24 mouse cellular contexts compared by ENCODE assay signal in the genomic region with DNA sequence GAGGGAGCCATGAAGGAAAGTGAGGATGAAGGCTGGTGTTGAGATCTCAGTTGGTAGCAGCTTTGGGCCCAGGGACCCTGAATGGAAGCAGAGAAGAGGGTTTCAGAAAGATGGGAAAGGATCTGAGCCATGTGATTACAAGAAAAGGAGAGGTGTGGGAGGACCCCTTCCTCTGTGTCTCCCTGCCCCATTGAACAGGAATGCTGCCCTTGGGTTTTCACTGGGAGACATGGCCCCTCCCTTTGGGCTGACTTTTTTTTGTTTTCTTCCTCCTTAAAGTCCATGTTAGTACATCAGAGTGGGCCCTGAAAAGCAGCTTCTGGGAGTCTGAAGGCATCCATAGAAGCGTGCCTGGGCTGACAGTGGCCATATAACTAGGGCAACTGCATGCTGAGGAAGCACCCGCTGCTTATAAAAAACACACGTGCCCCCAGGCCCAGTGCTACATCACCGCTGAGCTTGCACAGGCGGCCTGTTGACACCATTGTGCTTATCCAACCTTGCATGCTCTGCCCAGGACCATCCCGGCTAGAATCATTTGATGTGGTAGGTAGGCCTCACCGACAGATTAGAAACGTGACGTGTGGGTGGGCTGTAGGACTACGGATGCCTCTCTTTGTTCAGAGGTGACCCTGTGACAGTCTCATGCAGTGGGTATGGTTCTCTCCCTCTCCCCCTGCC. TPM values are rescaled to one million over a fixed set of nuclear protein-coding genes. Genes with fewer than 3 reads are reported as not detected.
DNase-seq lines count a peak whose midpoint lies in the region; ATAC-seq and TF ChIP-seq lines count a peak whose summit lies in the region.
"Had no signal": no experiment of that assay in that cellular context is flagged by ENCODE, and none has a peak within 500 bp of the region (broad histone marks: within the 10 kb centered on the region; RNA-seq: fewer than 3 reads in every experiment).

No protein-coding gene starts in this region.

- H3K9ac ChIP-seq in heart, embryonic 12.5 days: no peak overlapping the region
- H3K9ac ChIP-seq in kidney, postnatal 0 days (ENCODE audit: low read depth, low read length): no peak overlapping the region
- no peak overlapping the region for H3K9ac ChIP-seq in limb, embryonic 11.5 days (ENCODE audit: low read length)
- H3K9ac ChIP-seq: forebrain, embryonic 12.5 days; heart, embryonic 15.5 days; midbrain, embryonic 12.5 days; neural tube, embryonic 13.5 days had no signal

- no peak for TF ChIP-seq CTCF in kidney, postnatal 0 days (IDR thresholded peaks at IDR 0.05; ENCODE audit: low read depth)

- peak overlapping the region; percentile 52; the same call in 1 of the 2 replicates for H3K27ac ChIP-seq in heart, embryonic 12.5 days (ENCODE audit: poor library complexity, severe bottlenecking)
- H3K27ac ChIP-seq in kidney, postnatal 0 days: peak overlapping the region; percentile 61; the same call in 1 of the 2 replicates
- H3K27ac ChIP-seq in limb, embryonic 10.5 days: peak overlapping the region; percentile 80; the same call in 1 of the 2 replicates
- H3K27ac ChIP-seq in limb, embryonic 11.5 days (replicated peaks; ENCODE audit: low read depth, low read length): peak overlapping the region; percentile 25; the same call in 1 of the 2 replicates
- H3K27ac ChIP-seq: forebrain, embryonic 12.5 days; hindbrain, embryonic 10.5 days; left cerebral cortex, adult 2 months; midbrain, embryonic 12.5 days; neural tube, embryonic 13.5 days had no signal

- no peak for DNase-seq in heart, postnatal 25 days (ENCODE audit: low spot score)
- peak; percentile 79 for DNase-seq in kidney, postnatal 0 days (ENCODE audit: low spot score)
- no peak for DNase-seq in kidney, adult 8-10 months
- no peak for DNase-seq in limb, embryonic 10.5 days (ENCODE audit: low spot score)
- DNase-seq in limb, embryonic 11.5 days (ENCODE audit: low spot score): no peak
- DNase-seq in cerebellum, adult 8-10 months: no peak
- no peak for DNase-seq in natural killer cell, adult 2 months (ENCODE audit: low spot score in 2 of 2)
- DNase-seq: cerebellum, adult 18-20 months; cerebellum, postnatal 36 days; kidney, postnatal 25 days; layer of hippocampus, adult 9-11 months; left cerebral cortex, postnatal 4 days; lung, adult 2 months; right cerebral cortex, postnatal 14 days; spleen, adult 18-20 months; thymus, adult 18-20 months had no signal

- intact Hi-C loops in heart, postnatal 25 days (cut with DNase I): no loop called here

- H3K36me3 ChIP-seq in heart, embryonic 12.5 days: peaks cover 35% of the 10 kb centered on the region
- H3K36me3 ChIP-seq in kidney, postnatal 0 days (ENCODE audit: insufficient read depth, low read length): 0 out of 2 replicates have a peak, but pooled peaks cover 13% of the 10 kb centered on the region
- peaks cover 82% of the 10 kb centered on the region for H3K36me3 ChIP-seq in limb, embryonic 10.5 days
- peaks cover 13% of the 10 kb centered on the region for H3K36me3 ChIP-seq in limb, embryonic 11.5 days (ENCODE audit: control insufficient read depth, insufficient read depth, low read length)

- no peaks in the 10 kb centered on the region for H3K9me3 ChIP-seq in heart, embryonic 12.5 days (replicated peaks)
- no peaks in the 10 kb centered on the region for H3K9me3 ChIP-seq in kidney, postnatal 0 days (replicated peaks; ENCODE audit: low read length)
- H3K9me3 ChIP-seq in limb, embryonic 10.5 days (replicated peaks): no peaks in the 10 kb centered on the region
- no peaks in the 10 kb centered on the region for H3K9me3 ChIP-seq in limb, embryonic 11.5 days (ENCODE audit: control insufficient read depth, low read length)
- H3K9me3 ChIP-seq: forebrain, embryonic 12.5 days; heart, embryonic 15.5 days; hindbrain, embryonic 10.5 days; midbrain, embryonic 12.5 days; neural tube, embryonic 13.5 days had no signal

- WGBS in heart, embryonic 12.5 days: 64% methylated on average over 10 of the region's 10 CpGs
- WGBS in kidney, postnatal 0 days: 39% methylated on average over 10 of the region's 10 CpGs
- 85% methylated on average over 10 of the region's 10 CpGs for WGBS in limb, embryonic 10.5 days
- 79% methylated on average over 10 of the region's 10 CpGs for WGBS in limb, embryonic 11.5 days

- ATAC-seq in heart, embryonic 12.5 days (ENCODE audit: insufficient number of reproducible peaks, low FRiP score): no peak
- ATAC-seq in kidney, postnatal 0 days (replicated peaks; ENCODE audit: low FRiP score, low read depth): peak; percentile 42; the same call in 1 of the 2 replicates
- ATAC-seq in limb, embryonic 11.5 days (ENCODE audit: insufficient number of reproducible peaks, low FRiP score, low TSS enrichment, low read depth): no peak

- no peak overlapping the region for H3K4me2 ChIP-seq in heart, embryonic 12.5 days
- H3K4me2 ChIP-seq in kidney, postnatal 0 days (ENCODE audit: low read length): no peak overlapping the region
- no peak overlapping the region for H3K4me2 ChIP-seq in limb, embryonic 11.5 days (ENCODE audit: low read depth, severe bottlenecking)
- H3K4me2 ChIP-seq: forebrain, embryonic 12.5 days; heart, embryonic 15.5 days; midbrain, embryonic 12.5 days; neural tube, embryonic 13.5 days had no signal

- no peaks in the 10 kb centered on the region for H3K27me3 ChIP-seq in heart, embryonic 12.5 days (replicated peaks)
- H3K27me3 ChIP-seq in kidney, postnatal 0 days (ENCODE audit: insufficient read depth, low read length): no peaks in the 10 kb centered on the region
- no peaks in the 10 kb centered on the region for H3K27me3 ChIP-seq in limb, embryonic 10.5 days (ENCODE audit: low read depth, poor library complexity, severe bottlenecking)
- no peaks in the 10 kb centered on the region for H3K27me3 ChIP-seq in limb, embryonic 11.5 days (ENCODE audit: control insufficient read depth, insufficient read depth, low read length)
- H3K27me3 ChIP-seq: forebrain, embryonic 12.5 days; heart, embryonic 15.5 days; midbrain, embryonic 12.5 days; neural tube, embryonic 13.5 days had no signal

- no peak overlapping the region for H3K4me3 ChIP-seq in heart, embryonic 12.5 days
- no peak overlapping the region for H3K4me3 ChIP-seq in kidney, postnatal 0 days (replicated peaks; ENCODE audit: low read depth, low read length)
- no peak overlapping the region for H3K4me3 ChIP-seq in limb, embryonic 10.5 days
- H3K4me3 ChIP-seq in limb, embryonic 11.5 days (ENCODE audit: low read depth, low read length): no peak overlapping the region
- H3K4me3 ChIP-seq: forebrain, embryonic 12.5 days; heart, embryonic 15.5 days; hindbrain, embryonic 10.5 days; left cerebral cortex, adult 2 months; midbrain, embryonic 12.5 days; neural tube, embryonic 13.5 days had no signal

- H3K4me1 ChIP-seq in heart, embryonic 12.5 days (replicated peaks): peaks cover 68% of the 10 kb centered on the region
- H3K4me1 ChIP-seq in kidney, postnatal 0 days (replicated peaks; ENCODE audit: insufficient read depth, low read length): peaks cover 16% of the 10 kb centered on the region
- peaks cover 69% of the 10 kb centered on the region for H3K4me1 ChIP-seq in limb, embryonic 10.5 days
- peaks cover 34% of the 10 kb centered on the region for H3K4me1 ChIP-seq in limb, embryonic 11.5 days (ENCODE audit: control insufficient read depth, insufficient read depth, low read length)

RNA-seq across cellular contexts. Expression of a gene that starts 9.3 kb away (rescaled TPM):
- polyA plus RNA-seq in heart, embryonic 12.5 days (2016; fragmentation: Nextera tagmentation; extraction: Ambion mirVana): 39.1 and 40.1 TPM in 2 replicates
- total RNA-seq in heart, postnatal 25 days (2021): 10 to 100 TPM; 18.4 to 19.8 TPM
- 23.2 and 25.1 TPM in 2 replicates for polyA plus RNA-seq in kidney, postnatal 0 days (2015; fragmentation: Nextera tagmentation; extraction: Ambion mirVana)
- 35.9 and 43.1 TPM in 2 replicates for polyA plus RNA-seq in limb, embryonic 10.5 days (2016; fragmentation: Nextera tagmentation; extraction: Ambion mirVana)
- 38.1 and 46.0 TPM in 2 replicates for polyA plus RNA-seq in limb, embryonic 11.5 days (2014; fragmentation: Nextera tagmentation; extraction: Ambion mirVana)

RNA-seq across cellular contexts. Expression of a gene that starts 26.1 kb away (rescaled TPM):
- polyA plus RNA-seq in heart, embryonic 12.5 days (2016; fragmentation: Nextera tagmentation; extraction: Ambion mirVana): 0.54 and 1.0 TPM in 2 replicates
- not detected for total RNA-seq in heart, postnatal 25 days (2021)
- polyA plus RNA-seq in kidney, postnatal 0 days (2015; fragmentation: Nextera tagmentation; extraction: Ambion mirVana): 8.5 and 10.1 TPM in 2 replicates
- polyA plus RNA-seq in limb, embryonic 10.5 days (2016; fragmentation: Nextera tagmentation; extraction: Ambion mirVana): 0.43 and 0.61 TPM in 2 replicates
- polyA plus RNA-seq in limb, embryonic 11.5 days (2014; fragmentation: Nextera tagmentation; extraction: Ambion mirVana): 0.55 and 0.84 TPM in 2 replicates
- total RNA-seq: gastrocnemius, adult 8-10 months had no signal

RNA-seq across cellular contexts. Expression of a gene that starts 32.0 kb away (rescaled TPM):
- 8.4 and 9.4 TPM in 2 replicates for polyA plus RNA-seq in heart, embryonic 12.5 days (2016; fragmentation: Nextera tagmentation; extraction: Ambion mirVana)
- total RNA-seq in heart, postnatal 25 days (2021): 10 to 100 TPM in 1 of 2 experiments, 1 to 10 TPM in 1; 8.4 to 10.1 TPM
- 6.5 and 6.9 TPM in 2 replicates for polyA plus RNA-seq in kidney, postnatal 0 days (2015; fragmentation: Nextera tagmentation; extraction: Ambion mirVana)
- 10.6 and 13.4 TPM in 2 replicates for polyA plus RNA-seq in limb, embryonic 10.5 days (2016; fragmentation: Nextera tagmentation; extraction: Ambion mirVana)
- 8.5 and 11.3 TPM in 2 replicates for polyA plus RNA-seq in limb, embryonic 11.5 days (2014; fragmentation: Nextera tagmentation; extraction: Ambion mirVana)

RNA-seq across cellular contexts. Expression of a gene that starts 41.4 kb away (rescaled TPM):
- polyA plus RNA-seq in heart, embryonic 12.5 days (2016; fragmentation: Nextera tagmentation; extraction: Ambion mirVana): 16.5 and 17.8 TPM in 2 replicates
- 10 to 100 TPM; 18.8 to 20.3 TPM for total RNA-seq in heart, postnatal 25 days (2021)
- polyA plus RNA-seq in kidney, postnatal 0 days (2015; fragmentation: Nextera tagmentation; extraction: Ambion mirVana): 6.3 and 7.4 TPM in 2 replicates
- polyA plus RNA-seq in limb, embryonic 10.5 days (2016; fragmentation: Nextera tagmentation; extraction: Ambion mirVana): 9.6 and 11.8 TPM in 2 replicates
- 14.3 and 14.5 TPM in 2 replicates for polyA plus RNA-seq in limb, embryonic 11.5 days (2014; fragmentation: Nextera tagmentation; extraction: Ambion mirVana)

Comparison
In these comparisons a context has a peak if more than half of its experiments do, and no peak if none do; other contexts are left out.
1. H3K27ac ChIP-seq: peak in every context shown above with its lines; median percentile 80 in limb, embryonic 10.5 days; 61 in kidney, postnatal 0 days; 52 in heart, embryonic 12.5 days; 25 in limb, embryonic 11.5 days.